Mouse (Mus musculus) forebrain, embryonic 16.5 days (tissue): ENCODE data around the gene Trim33. TPM values are rescaled to one million over a fixed set of nuclear protein-coding genes. Genes with fewer than 3 reads are reported as not detected.

ENCODE experiments used
- ATAC-seq: fragments of 200-750 bp; cut with Nextera tagmentation; 2 replicates; pipeline ENCODE4 v1.8.0; 2017; ENCODE audit warnings: mild to moderate bottlenecking, moderate library complexity
- H3K27ac ChIP-seq: fragments of 300-500 bp; sonication (generic); 2 replicates; pipeline ENCODE4 v1.5.1; 2014; ENCODE audit warnings: low read length, control low read depth
- H3K27me3 ChIP-seq: fragments of 300-500 bp; sonication (generic); replicated peaks from 2 replicates; pipeline ENCODE4 v1.6.1; 2014; ENCODE audit warnings: low read length; ENCODE audit not compliant: control insufficient read depth, insufficient read depth
- H3K36me3 ChIP-seq: fragments of 300-500 bp; sonication (generic); 2 replicates; pipeline ENCODE4 v1.6.1; 2014; ENCODE audit not compliant: control insufficient read depth, insufficient read depth
- H3K4me1 ChIP-seq: fragments of 300-500 bp; sonication (generic); replicated peaks from 2 replicates; pipeline ENCODE4 v1.6.1; 2014; ENCODE audit warnings: low read length; ENCODE audit not compliant: control insufficient read depth, insufficient read depth
- H3K4me2 ChIP-seq: fragments of 300-500 bp; sonication (generic); 2 replicates; pipeline ENCODE4 v1.6.1; 2014; ENCODE audit warnings: mild to moderate bottlenecking, low read length, control low read depth
- H3K4me3 ChIP-seq: fragments of 300-500 bp; sonication (generic); replicated peaks from 2 replicates; pipeline ENCODE4 v1.5.1; 2014; ENCODE audit warnings: mild to moderate bottlenecking, low read length, control low read depth
- H3K9ac ChIP-seq: fragments of 300-500 bp; sonication (generic); replicated peaks from 2 replicates; pipeline ENCODE4 v1.6.1; 2014; ENCODE audit warnings: low read depth, low read length, control low read depth
- H3K9me3 ChIP-seq: fragments of 300-500 bp; sonication (generic); 2 replicates; pipeline ENCODE4 v1.6.1; 2016; ENCODE audit warnings: low read length; ENCODE audit not compliant: control insufficient read depth
- WGBS: fragments of 180-500 bp; shearing (Covaris S2); extraction: QIAGEN DNeasy Blood & Tissue Kit; methylation state at CpG from one replicate; pipeline ENCODE4 v1.1.7; 2014; 5-methylcytosine and 5-hydroxymethylcytosine counted together
- polyA plus RNA-seq: library from polyadenylated mRNA; unstranded; fragments of >200 nt; fragmentation: Nextera tagmentation; extraction: Ambion mirVana; gene quantifications from 2 replicates; pipeline ENCODE4 v1.2.1, GENCODE M21; 2015

The Trim33 gene
- polyA plus RNA-seq, 1 experiment from 2014 or later = 39.1 TPM

DNA sequence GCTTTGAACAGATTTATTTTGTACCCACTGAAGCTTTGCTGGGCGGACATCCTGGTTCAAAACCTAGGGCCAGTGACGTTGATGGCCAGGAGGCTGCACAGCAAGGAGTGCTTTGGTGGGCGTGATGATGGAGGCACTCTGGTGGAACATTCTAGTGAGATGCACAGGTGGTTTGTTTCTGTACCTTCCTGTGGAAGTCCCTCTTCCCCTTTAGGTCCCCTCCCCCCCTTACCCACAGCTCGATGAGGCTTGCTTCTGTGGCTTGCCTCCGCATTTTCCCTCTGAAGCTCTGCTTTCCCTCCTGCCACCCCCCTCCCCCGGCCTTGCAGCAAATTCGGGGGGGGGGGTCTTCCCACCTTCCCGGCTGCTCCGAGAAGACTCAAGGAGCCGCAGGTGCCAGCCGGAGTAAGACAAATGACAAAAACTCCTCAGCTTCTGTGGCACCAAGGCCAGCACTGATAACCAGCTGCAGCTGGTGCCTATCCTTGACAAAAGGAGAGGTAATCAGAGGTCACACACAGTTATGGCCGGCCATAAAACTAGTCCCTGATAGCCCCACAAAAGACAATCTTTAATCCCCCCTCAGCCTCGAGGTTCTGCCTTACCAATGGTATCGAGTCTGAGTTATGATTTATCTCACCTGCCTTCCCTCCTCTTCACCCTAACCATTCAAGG, 96.2 kb downstream of the Trim33 start:
- H3K27me3 ChIP-seq = no peaks in the 10 kb centered on the region
- H3K27ac ChIP-seq = no peak overlapping the region
- no peak overlapping the region for H3K4me2 ChIP-seq
- no peaks in the 10 kb centered on the region for H3K4me1 ChIP-seq
- H3K9ac ChIP-seq = no peak overlapping the region
- no peak for ATAC-seq
- 63% methylated on average over 14 of the region's 14 CpGs for WGBS
- no peaks in the 10 kb centered on the region for H3K36me3 ChIP-seq
- H3K9me3 ChIP-seq = no peaks in the 10 kb centered on the region
- H3K4me3 ChIP-seq = no peak overlapping the region

DNA sequence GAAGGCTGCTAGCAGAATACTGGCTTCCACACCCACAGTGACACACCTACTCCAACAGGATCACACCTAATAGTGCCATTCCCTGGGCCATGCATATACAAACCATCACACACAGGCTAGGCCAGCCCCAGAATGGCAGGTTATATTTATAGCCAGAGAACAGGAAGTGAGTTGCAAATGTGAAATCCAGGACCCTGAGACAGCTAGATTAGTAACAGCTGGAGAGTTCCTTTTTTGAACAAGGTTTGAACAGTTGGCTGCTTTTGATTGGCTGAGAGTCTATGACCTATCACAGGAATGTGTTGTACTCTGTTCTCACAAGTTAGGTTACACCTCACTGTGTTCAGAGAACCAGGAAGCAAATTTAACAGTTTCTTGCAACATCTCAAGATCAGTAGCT, 98.9 kb downstream of the Trim33 start:
- ATAC-seq = no peak
- H3K9ac ChIP-seq = no peak overlapping the region

DNA sequence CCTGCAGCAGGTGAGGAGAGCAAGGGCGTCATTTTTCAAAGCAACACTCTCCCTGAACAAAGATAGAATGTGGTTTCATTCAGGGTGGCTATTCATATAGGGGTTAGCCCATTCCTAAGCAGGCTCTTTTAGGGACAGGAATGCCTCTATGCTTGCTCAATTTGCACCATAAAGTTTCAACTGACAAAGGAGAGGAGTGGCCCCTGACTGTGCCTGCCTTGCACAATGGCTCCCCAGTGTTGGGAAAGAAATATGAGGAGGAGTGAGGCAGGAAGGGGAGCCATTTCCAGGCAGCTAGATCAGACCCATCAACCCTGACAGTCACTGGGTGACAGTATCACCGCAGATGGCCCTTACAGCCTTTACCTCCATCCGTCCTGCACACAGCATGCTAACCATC, 100.3 kb downstream of the Trim33 start:
- Histone ChIP-seq H3K4me1 (peaks cover 4% of the 10 kb centered on the region; the same call in 1 of the 2 replicates), H3K27ac (no peak overlapping the region), H3K9me3 (no peaks in the 10 kb centered on the region; the same call in 1 of the 2 replicates), H3K4me3 (no peak overlapping the region), H3K9ac (no peak overlapping the region), H3K4me2 (no peak overlapping the region), H3K36me3 (no peaks in the 10 kb centered on the region), H3K27me3 (no peaks in the 10 kb centered on the region)
- no peak for ATAC-seq
- WGBS = 64% methylated on average over 3 of the region's 3 CpGs

More for the DNA sequence above, 98.9 kb downstream of the Trim33 start:
- Histone ChIP-seq H3K9me3 (no peaks in the 10 kb centered on the region; the same call in 1 of the 2 replicates), H3K36me3 (no peaks in the 10 kb centered on the region), H3K27ac (no peak overlapping the region), H3K4me1 (no peaks in the 10 kb centered on the region), H3K4me3 (no peak overlapping the region), H3K27me3 (no peaks in the 10 kb centered on the region), H3K4me2 (no peak overlapping the region)

DNA sequence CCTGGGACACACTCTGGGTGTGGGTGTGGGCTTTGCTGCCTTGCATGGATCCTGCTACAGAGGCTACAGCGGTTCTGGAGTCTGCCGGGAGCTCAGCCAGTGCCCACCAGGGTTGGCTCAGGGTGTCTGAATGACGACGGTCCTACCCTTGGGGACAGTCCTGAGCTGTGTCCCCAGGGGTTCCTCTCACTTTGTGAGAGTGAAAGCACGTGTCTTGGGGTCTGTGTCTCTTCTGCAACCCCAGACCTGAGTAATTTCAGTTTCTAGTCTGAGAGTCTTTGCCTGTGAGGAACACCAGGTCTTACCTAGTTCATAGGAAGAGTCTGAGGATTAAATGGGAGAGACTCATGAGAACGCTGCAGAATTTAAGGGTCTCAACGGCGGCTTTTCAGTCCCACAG, 101.7 kb downstream of the Trim33 start:
- H3K27ac ChIP-seq = no peak overlapping the region
- H3K36me3 ChIP-seq = no peaks in the 10 kb centered on the region
- H3K9me3 ChIP-seq = no peaks in the 10 kb centered on the region; the same call in 1 of the 2 replicates
- no peaks in the 10 kb centered on the region for H3K27me3 ChIP-seq
- H3K9ac ChIP-seq = no peak overlapping the region
- H3K4me2 ChIP-seq = no peak overlapping the region
- ATAC-seq = no peak
- H3K4me3 ChIP-seq = no peak overlapping the region
- 87% methylated on average over 8 of the region's 8 CpGs for WGBS
- H3K4me1 ChIP-seq = peaks cover 4% of the 10 kb centered on the region; the same call in 1 of the 2 replicates

DNA sequence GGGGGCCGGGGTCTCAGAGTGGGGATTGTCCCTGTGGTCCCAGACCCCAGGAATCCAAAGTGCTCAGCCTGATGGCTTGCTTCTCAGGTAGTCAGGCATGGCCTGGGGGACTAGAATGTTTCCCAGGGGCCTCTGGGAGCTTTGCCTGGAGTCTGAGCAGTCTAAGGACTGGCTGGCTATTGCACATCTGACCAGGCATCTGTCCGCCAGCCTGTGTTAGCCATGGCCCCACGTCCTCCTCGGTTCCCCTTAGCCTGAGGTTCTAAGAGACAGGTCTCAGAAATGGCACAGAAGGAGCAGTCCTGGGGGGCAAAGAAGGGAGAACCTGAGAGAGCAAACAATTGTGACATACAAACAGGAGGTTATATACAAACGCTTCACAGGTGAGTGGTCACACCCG, 102.3 kb downstream of the Trim33 start:
- Histone ChIP-seq H3K9me3 (no peaks in the 10 kb centered on the region; the same call in 1 of the 2 replicates), H3K4me1 (peaks cover 4% of the 10 kb centered on the region; the same call in 1 of the 2 replicates), H3K4me3 (no peak overlapping the region), H3K4me2 (no peak overlapping the region), H3K27ac (no peak overlapping the region), H3K27me3 (no peaks in the 10 kb centered on the region), H3K36me3 (no peaks in the 10 kb centered on the region), H3K9ac (no peak overlapping the region)
- WGBS = 92% methylated on average over 6 of the region's 6 CpGs
- ATAC-seq = no peak

DNA sequence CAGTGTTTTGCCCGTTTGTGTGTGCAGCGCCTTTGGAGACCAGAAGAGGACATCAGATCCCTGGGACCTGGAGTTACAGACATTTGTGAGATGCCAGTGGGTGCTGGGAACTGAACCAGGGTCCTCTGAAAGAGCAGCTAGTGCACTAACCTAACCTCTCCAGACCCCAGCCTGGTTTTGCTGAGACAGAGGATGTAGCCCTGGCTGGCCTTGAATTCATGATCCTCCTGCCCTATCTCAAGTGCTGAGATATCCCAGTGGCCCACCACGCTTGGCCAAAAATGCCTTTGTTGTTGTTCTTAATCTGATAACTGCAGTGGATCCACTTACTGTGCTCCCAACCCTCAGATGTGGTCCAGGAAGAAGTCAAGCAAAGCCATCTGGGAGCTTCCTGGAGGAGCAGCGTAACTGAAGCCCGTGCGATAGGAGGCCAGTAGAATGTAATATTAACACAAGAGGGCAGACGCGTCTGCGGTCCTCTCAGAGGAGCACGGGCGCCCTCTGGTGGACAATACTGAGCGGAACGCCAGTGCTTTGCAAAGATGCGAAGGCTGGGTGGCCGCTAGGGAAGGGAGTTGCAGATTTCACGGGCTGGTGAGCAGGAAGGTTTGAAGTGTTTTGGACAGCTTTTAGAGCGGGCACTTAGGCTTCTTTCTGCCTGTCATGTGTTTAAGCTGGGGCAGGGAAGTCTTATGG, 103.9 kb downstream of the Trim33 start:
- H3K9ac ChIP-seq = no peak overlapping the region
- 16% methylated on average over 17 of the region's 17 CpGs for WGBS
- no peak overlapping the region for H3K27ac ChIP-seq
- peak overlapping the region; percentile 28; the same call in 1 of the 2 replicates for H3K4me2 ChIP-seq
- no peaks in the 10 kb centered on the region; the same call in 1 of the 2 replicates for H3K9me3 ChIP-seq
- no peaks in the 10 kb centered on the region for H3K27me3 ChIP-seq
- peaks cover 4% of the 10 kb centered on the region; the same call in 1 of the 2 replicates for H3K4me1 ChIP-seq
- peak; percentile 86 for ATAC-seq
- H3K36me3 ChIP-seq = no peaks in the 10 kb centered on the region
- H3K4me3 ChIP-seq = no peak overlapping the region

DNA sequence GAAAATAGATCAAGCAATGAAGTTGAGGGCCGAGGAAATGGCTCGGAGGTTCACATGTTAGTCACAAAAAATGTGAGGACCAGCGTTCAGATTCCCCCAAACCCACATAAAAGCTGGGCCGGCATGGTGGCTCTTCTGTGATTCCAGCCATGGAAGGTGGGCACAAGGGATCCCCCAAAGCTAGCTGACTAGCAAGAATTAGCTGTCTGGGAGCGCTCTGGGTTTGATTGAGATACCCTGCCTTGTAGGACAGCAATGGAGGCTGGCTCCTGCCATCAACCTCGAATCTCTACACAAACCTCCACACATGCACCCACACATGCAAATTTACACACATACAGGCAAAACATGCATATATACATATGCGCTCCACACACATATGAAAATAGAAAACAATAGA, 105.4 kb downstream of the Trim33 start:
- ATAC-seq = no peak
- H3K27me3 ChIP-seq = no peaks in the 10 kb centered on the region
- H3K4me1 ChIP-seq = peaks cover 4% of the 10 kb centered on the region; the same call in 1 of the 2 replicates
- H3K9me3 ChIP-seq = no peaks in the 10 kb centered on the region; the same call in 1 of the 2 replicates
- no peak overlapping the region for H3K27ac ChIP-seq
- H3K4me2 ChIP-seq = no peak overlapping the region
- no peak overlapping the region for H3K4me3 ChIP-seq
- WGBS = 90% methylated on average over 7 of the region's 7 CpGs
- no peaks in the 10 kb centered on the region for H3K36me3 ChIP-seq
- no peak overlapping the region for H3K9ac ChIP-seq

DNA sequence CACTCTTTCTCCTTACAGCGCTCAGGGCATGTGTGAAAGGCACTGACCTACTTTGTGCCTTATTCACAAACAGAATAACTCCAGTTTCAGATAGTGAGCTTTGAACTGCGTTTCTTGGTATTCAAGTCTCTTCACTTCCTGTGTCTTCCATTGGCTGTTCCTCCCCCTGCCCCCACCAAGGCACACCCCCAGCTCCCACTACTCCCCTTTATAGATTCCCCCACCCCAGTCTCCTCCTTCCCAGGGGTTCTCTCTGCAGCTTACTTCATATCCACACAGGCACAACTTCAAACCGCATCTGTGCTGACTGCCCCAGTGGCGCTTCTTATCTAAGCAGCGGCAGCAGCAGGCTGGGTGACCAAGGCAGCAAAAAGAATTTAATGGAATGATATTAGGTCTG, 105.9 kb downstream of the Trim33 start:
- H3K27ac ChIP-seq = no peak overlapping the region
- H3K36me3 ChIP-seq = no peaks in the 10 kb centered on the region
- ATAC-seq = no peak
- 83% methylated on average over 5 of the region's 5 CpGs for WGBS
- H3K4me1 ChIP-seq = peaks cover 4% of the 10 kb centered on the region; the same call in 1 of the 2 replicates
- no peaks in the 10 kb centered on the region; the same call in 1 of the 2 replicates for H3K9me3 ChIP-seq
- H3K27me3 ChIP-seq = no peaks in the 10 kb centered on the region
- H3K4me3 ChIP-seq = no peak overlapping the region
- no peak overlapping the region for H3K9ac ChIP-seq
- H3K4me2 ChIP-seq = no peak overlapping the region

DNA sequence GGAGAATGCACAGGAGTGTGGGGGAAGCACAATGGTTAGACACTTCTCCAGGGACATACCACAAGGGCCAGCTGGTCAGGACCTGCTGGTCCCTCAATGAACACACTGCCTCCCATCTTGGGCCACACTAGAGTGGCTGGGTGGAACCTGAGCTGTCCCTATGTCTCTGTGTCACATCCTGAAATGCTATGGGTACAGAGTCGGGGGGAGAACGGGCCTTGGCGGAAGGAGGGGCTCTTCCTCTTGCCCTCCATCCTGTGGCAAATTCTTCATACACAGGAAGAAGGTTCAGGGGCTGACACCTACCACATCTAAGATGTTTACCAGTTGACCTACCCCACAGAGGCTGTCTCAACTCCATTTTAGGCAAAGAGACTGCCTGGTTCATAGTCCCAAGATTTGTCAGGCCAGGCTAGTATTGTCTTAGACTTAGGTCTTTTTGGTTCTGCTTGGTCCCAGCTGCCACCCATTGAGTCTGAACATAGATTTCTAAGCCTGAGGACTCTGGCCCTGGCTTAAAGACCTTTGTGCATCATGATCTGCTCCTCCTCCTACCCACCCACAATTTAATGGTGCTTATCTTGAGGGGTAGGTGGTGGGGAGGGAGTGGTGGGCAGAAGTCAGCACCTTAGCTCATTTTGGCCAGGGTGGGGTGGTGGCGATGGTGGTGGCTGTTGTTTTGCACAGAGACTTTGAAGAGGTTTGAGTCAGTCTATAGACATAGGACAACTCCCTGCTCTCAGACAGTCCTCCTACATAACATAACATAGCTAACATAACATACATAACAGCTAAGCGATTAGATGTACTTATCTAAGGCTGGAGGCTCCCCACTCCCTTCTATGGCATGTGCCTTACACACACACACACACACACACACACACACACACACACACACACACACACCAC, 106.5 kb downstream of the Trim33 start:
- H3K27me3 ChIP-seq = no peaks in the 10 kb centered on the region
- 89% methylated on average over 5 of the region's 5 CpGs for WGBS
- no peak overlapping the region for H3K4me3 ChIP-seq
- H3K9me3 ChIP-seq = no peaks in the 10 kb centered on the region; the same call in 1 of the 2 replicates
- no peak overlapping the region for H3K9ac ChIP-seq
- no peak overlapping the region for H3K27ac ChIP-seq
- no peak overlapping the region for H3K4me2 ChIP-seq
- ATAC-seq = no peak
- H3K36me3 ChIP-seq = no peaks in the 10 kb centered on the region
- peaks cover 4% of the 10 kb centered on the region; the same call in 1 of the 2 replicates for H3K4me1 ChIP-seq
